Mouse (Mus musculus): ENCODE measurements around the gene Bud23. TPM values are rescaled to one million over a fixed set of nuclear protein-coding genes. Genes with fewer than 3 reads are reported as not detected.
"Not testable (repeated sequence)": the region's sequence is repeated elsewhere in the genome, so short reads cannot be mapped to it uniquely, and the experiment has no call there.

The Bud23 gene
- polyA plus RNA-seq, 1 experiment, result 71.1 TPM

DNA sequence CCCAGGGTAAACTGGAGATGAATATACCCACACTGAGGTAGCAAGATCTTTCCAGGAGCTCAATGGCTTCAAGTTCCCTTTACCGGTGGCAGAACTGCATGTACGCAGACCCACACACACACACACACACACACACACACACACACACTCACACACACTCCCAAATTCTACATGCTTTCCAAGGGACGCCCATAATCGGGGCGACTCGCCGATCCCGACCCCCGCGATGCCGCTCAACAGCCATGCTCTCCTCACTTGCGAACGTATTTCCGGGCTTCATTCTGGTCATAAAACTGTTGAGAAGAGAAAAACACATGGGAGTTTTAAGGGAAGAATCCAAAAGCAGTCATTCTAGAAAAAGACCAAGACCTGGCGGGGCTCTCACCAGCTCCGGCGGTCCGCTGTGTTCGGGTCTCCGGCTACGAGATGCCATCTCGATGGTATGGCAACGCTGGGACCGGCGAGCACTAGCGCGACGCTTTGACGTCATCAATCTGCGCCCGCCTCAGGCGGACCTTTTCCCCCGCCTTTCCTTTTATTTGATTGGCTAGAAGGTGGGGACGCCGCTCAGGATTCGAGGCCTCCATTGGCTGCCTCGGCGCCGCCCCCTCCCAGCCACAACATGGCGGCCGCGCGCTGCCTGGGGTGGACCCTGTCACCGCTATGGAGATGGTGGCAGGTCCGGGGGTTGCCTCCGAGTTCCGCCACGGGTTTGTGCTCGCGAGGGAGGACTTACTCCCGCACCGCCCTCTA lies 954 bp downstream of the Bud23 start, which contains the start of gene Dnajc30:
Gene Dnajc30, plus strand, starts transcription at position 574 of the 753 bp plus-strand sequence.
- H3K27me3 ChIP-seq (ENCODE audit: control insufficient read depth, insufficient read depth, low read length, poor library complexity, severe bottlenecking), result no peaks in the 10 kb centered on the region
- H3K9me3 ChIP-seq (replicated peaks; ENCODE audit: control insufficient read depth, insufficient read depth, low read length, poor library complexity, severe bottlenecking), result no peaks in the 10 kb centered on the region
- peaks cover 6% of the 10 kb centered on the region for H3K36me3 ChIP-seq (ENCODE audit: control insufficient read depth, insufficient read depth, low read length, poor library complexity, severe bottlenecking)
- TF ChIP-seq EP300 (IDR thresholded peaks at IDR 0.05; ENCODE audit: insufficient read depth, low read depth, low read length) (no peak), POLR2A (IDR thresholded peaks at IDR 0.05; ENCODE audit: insufficient read depth, low read length) (no peak), CTCF (IDR thresholded peaks at IDR 0.05; ENCODE audit: low read depth, low read length) (no peak)
- H3K9ac ChIP-seq (ENCODE audit: low read depth, poor library complexity, severe bottlenecking), result peak within 1 kb of the TSS; percentile 60
- H3K4me1 ChIP-seq (ENCODE audit: control insufficient read depth, insufficient read depth, low read length), result no peaks in the 10 kb centered on the region
- H3K4me3 ChIP-seq (ENCODE audit: low read depth, low read length), result peak within 1 kb of the TSS; percentile 99
- no peak within 1 kb of the TSS for H3K27ac ChIP-seq (ENCODE audit: insufficient read depth, low read length)

DNA sequence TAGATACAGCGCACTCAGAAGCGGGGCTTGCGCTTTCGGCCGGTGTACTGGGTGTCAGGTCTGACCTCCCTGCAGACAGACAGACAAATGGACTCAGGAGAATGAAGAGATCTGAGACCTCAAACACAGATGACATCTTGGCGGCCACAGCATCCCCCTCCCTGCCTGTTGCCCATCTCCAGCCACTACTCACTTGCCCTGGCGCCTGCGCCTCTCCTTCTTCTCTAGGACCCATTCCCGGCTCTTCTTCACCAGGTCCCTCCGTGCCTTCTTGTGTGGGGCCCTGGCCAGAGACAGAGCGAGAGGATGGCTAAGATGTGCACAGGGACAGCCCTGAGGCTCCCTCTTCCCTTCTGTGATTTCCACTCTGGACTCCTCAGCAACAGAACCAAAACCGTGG lies 11.4 kb downstream of the Bud23 start:
- Histone ChIP-seq H3K4me3 (ENCODE audit: low read depth, low read length) (no peak overlapping the region), H3K36me3 (ENCODE audit: control insufficient read depth, insufficient read depth, low read length, poor library complexity, severe bottlenecking) (peaks cover 10% of the 10 kb centered on the region; the same call in 1 of the 2 replicates)

DNA sequence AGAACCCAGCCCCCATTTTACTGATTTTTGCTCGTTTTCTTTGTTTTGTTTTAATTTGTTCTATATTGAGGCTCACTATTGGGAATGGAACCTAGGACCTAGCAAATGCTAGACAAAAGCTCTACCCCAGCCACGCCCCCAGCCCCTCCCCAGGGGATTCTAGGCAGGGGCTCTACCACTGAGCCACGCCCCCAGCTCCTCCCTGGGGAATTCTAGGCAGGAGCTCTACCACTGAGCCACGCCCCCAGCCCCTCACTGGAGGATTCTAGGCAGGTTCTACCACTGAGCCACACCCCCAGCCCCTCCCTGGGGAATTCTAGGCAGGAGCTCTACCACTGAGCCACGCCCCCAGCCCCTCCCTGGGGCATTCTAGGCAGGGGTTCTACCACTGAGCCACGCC lies 15.5 kb downstream of the Bud23 start:
- not testable (repeated sequence) for H3K9me3 ChIP-seq (replicated peaks; ENCODE audit: control insufficient read depth, insufficient read depth, low read length, poor library complexity, severe bottlenecking); H3K4me3 ChIP-seq (ENCODE audit: low read depth, low read length); H3K36me3 ChIP-seq (ENCODE audit: control insufficient read depth, insufficient read depth, low read length, poor library complexity, severe bottlenecking); H3K4me1 ChIP-seq (ENCODE audit: control insufficient read depth, insufficient read depth, low read length); H3K27me3 ChIP-seq (ENCODE audit: control insufficient read depth, insufficient read depth, low read length, poor library complexity, severe bottlenecking); H3K9ac ChIP-seq (ENCODE audit: low read depth, poor library complexity, severe bottlenecking); H3K27ac ChIP-seq (ENCODE audit: insufficient read depth, low read length)

More for the DNA sequence above, 11.4 kb downstream of the Bud23 start:
- Histone ChIP-seq H3K9ac (ENCODE audit: low read depth, poor library complexity, severe bottlenecking) (no peak overlapping the region), H3K27me3 (ENCODE audit: control insufficient read depth, insufficient read depth, low read length, poor library complexity, severe bottlenecking) (no peaks in the 10 kb centered on the region), H3K4me1 (ENCODE audit: control insufficient read depth, insufficient read depth, low read length) (no peaks in the 10 kb centered on the region), H3K27ac (ENCODE audit: insufficient read depth, low read length) (no peak overlapping the region), H3K9me3 (replicated peaks; ENCODE audit: control insufficient read depth, insufficient read depth, low read length, poor library complexity, severe bottlenecking) (no peaks in the 10 kb centered on the region)
- TF ChIP-seq EP300 (IDR thresholded peaks at IDR 0.05; ENCODE audit: insufficient read depth, low read depth, low read length), result no peak
- no peak for TF ChIP-seq CTCF (IDR thresholded peaks at IDR 0.05; ENCODE audit: low read depth, low read length)
- TF ChIP-seq POLR2A (IDR thresholded peaks at IDR 0.05; ENCODE audit: insufficient read depth, low read length), result no peak

DNA sequence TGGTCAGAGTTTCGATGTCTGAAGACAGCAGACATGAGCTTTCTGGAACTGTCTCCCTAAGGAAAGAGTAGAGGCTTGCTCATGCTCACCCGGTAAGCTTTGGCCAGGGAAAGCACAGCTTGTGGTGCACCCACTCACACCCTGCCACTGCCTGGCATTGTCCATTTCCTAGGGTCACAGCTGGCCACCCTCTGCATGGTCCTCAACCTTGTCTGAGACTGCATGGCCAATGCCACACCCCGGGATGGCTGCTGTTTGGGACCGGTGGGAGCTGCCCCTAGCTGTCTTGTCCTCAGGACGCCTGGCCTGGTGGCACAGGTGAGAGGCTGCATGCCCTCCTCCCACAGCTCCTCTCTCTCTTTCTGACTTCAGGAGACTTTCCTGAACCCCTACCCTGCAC lies 16.2 kb downstream of the Bud23 start:
- TF ChIP-seq EP300 (IDR thresholded peaks at IDR 0.05; ENCODE audit: insufficient read depth, low read depth, low read length) (no peak), CTCF (IDR thresholded peaks at IDR 0.05; ENCODE audit: low read depth, low read length) (no peak), POLR2A (IDR thresholded peaks at IDR 0.05; ENCODE audit: insufficient read depth, low read length) (no peak)
- no peak overlapping the region for H3K27ac ChIP-seq (ENCODE audit: insufficient read depth, low read length)
- H3K9ac ChIP-seq (ENCODE audit: low read depth, poor library complexity, severe bottlenecking), result no peak overlapping the region
- H3K4me1 ChIP-seq (ENCODE audit: control insufficient read depth, insufficient read depth, low read length), result no peaks in the 10 kb centered on the region
- H3K9me3 ChIP-seq (replicated peaks; ENCODE audit: control insufficient read depth, insufficient read depth, low read length, poor library complexity, severe bottlenecking), result no peaks in the 10 kb centered on the region
- peaks cover 6% of the 10 kb centered on the region for H3K36me3 ChIP-seq (ENCODE audit: control insufficient read depth, insufficient read depth, low read length, poor library complexity, severe bottlenecking)
- H3K4me3 ChIP-seq (ENCODE audit: low read depth, low read length), result no peak overlapping the region
- no peaks in the 10 kb centered on the region for H3K27me3 ChIP-seq (ENCODE audit: control insufficient read depth, insufficient read depth, low read length, poor library complexity, severe bottlenecking)

DNA sequence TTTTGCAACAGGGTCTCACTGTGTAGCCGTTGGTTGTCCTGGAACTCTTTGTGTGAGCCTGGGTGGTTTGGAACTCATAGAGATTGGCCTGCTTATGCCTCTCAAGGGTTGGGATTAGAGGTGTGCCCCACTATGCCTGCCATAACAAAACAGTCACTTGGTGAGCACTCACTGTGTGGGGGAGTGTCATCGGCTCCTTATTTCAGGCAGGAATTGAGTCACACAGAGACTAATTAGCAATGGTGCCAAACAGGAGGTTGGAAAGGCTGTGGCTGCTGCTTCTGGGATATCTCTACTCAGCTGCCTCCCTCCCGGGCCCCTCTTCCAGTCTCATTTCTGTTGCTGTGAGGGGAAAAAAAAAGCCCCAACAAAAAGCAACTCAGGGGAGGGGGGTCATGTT lies 20.2 kb downstream of the Bud23 start:
- Histone ChIP-seq H3K9me3 (replicated peaks; ENCODE audit: control insufficient read depth, insufficient read depth, low read length, poor library complexity, severe bottlenecking) (no peaks in the 10 kb centered on the region), H3K27ac (ENCODE audit: insufficient read depth, low read length) (no peak overlapping the region), H3K9ac (ENCODE audit: low read depth, poor library complexity, severe bottlenecking) (no peak overlapping the region), H3K4me3 (ENCODE audit: low read depth, low read length) (no peak overlapping the region), H3K4me1 (ENCODE audit: control insufficient read depth, insufficient read depth, low read length) (no peaks in the 10 kb centered on the region), H3K36me3 (ENCODE audit: control insufficient read depth, insufficient read depth, low read length, poor library complexity, severe bottlenecking) (peaks cover 3% of the 10 kb centered on the region; the same call in 1 of the 2 replicates), H3K27me3 (ENCODE audit: control insufficient read depth, insufficient read depth, low read length, poor library complexity, severe bottlenecking) (no peaks in the 10 kb centered on the region)
- no peak for TF ChIP-seq CTCF (IDR thresholded peaks at IDR 0.05; ENCODE audit: low read depth, low read length)
- TF ChIP-seq EP300 (IDR thresholded peaks at IDR 0.05; ENCODE audit: insufficient read depth, low read depth, low read length), result no peak
- TF ChIP-seq POLR2A (IDR thresholded peaks at IDR 0.05; ENCODE audit: insufficient read depth, low read length), result no peak

DNA sequence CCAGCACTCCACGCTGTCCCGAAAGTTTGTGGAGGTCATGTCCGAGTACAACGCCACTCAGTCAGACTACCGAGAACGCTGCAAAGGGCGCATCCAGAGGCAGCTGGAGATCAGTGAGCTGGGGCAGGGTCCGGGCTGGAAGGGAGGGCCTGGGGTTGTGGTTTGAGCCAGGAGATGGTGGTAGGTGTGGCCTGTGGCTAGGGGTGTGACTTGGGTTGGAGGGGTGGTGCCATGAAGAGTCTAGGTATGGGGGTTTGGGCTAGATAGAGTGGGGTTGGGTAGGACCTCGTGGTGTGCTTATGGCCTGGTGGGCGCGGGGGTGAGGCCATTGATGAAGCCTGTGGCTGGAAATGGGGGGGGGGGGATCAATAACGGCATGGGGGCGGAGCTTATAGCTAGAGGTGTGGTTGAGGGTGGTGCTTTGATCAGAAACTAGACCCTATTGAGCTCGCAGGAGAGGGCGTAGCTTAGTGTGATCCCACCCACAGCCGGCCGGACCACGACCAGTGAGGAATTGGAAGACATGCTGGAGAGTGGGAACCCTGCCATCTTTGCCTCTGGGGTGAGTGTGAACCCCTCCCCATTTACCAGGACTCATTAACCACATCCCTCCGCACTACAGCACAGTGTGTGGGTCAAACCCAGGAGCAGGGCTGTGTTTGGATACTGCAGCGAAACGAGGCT lies 22.5 kb downstream of the Bud23 start:
- H3K27me3 ChIP-seq (ENCODE audit: control insufficient read depth, insufficient read depth, low read length, poor library complexity, severe bottlenecking), result no peaks in the 10 kb centered on the region
- peaks cover 3% of the 10 kb centered on the region; the same call in 1 of the 2 replicates for H3K36me3 ChIP-seq (ENCODE audit: control insufficient read depth, insufficient read depth, low read length, poor library complexity, severe bottlenecking)
- peak overlapping the region; percentile 76 for H3K4me3 ChIP-seq (ENCODE audit: low read depth, low read length)
- no peaks in the 10 kb centered on the region for H3K4me1 ChIP-seq (ENCODE audit: control insufficient read depth, insufficient read depth, low read length)
- no peak overlapping the region for H3K27ac ChIP-seq (ENCODE audit: insufficient read depth, low read length)
- TF ChIP-seq POLR2A (IDR thresholded peaks at IDR 0.05; ENCODE audit: insufficient read depth, low read length), result peak; percentile 4
- TF ChIP-seq EP300 (IDR thresholded peaks at IDR 0.05; ENCODE audit: insufficient read depth, low read depth, low read length), result no peak
- H3K9me3 ChIP-seq (replicated peaks; ENCODE audit: control insufficient read depth, insufficient read depth, low read length, poor library complexity, severe bottlenecking), result no peaks in the 10 kb centered on the region
- peak overlapping the region; percentile 27 for H3K9ac ChIP-seq (ENCODE audit: low read depth, poor library complexity, severe bottlenecking)
